Mouse (Mus musculus) embryo, embryonic 9.5 days (tissue): ENCODE results near the gene Bicc1.

Experiments
- DNase-seq: peaks from one replicate; pipeline ENCODE4 v3.0.0-alpha.2; 2017; ENCODE audit errors: extremely low spot score

Bicc1 gene

DNA sequence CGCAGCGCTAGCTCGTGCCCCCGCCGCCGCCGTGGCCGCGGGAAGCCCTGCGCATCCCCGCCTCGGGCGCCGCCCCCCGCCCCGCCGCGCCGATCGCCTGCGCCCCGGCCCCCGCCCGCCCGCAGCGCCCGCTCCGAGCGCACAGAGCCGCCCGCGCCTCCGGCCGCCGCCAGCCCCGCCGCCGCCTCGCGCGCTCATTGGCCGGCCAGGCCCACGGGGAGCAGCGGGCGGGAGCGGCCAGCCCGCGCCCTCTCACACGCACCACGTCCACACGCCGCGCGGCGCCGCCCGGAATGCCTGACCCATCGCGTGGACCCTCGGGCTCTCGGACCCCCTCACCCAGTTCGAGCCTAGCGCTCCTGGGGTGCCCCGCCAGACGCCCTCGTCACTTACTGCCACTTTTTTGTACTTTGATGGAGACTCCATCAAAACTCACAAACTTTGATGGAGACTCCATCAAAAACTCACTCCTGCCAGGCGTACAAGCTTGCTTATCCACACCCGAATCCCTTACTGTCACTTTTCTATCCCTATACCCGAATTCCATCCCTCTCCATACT is at the start of gene Bicc1:
Gene Bicc1 (minus strand): TSS at position 25 of the 560 bp plus-strand sequence.
- peak; percentile 51 for DNase-seq

DNA sequence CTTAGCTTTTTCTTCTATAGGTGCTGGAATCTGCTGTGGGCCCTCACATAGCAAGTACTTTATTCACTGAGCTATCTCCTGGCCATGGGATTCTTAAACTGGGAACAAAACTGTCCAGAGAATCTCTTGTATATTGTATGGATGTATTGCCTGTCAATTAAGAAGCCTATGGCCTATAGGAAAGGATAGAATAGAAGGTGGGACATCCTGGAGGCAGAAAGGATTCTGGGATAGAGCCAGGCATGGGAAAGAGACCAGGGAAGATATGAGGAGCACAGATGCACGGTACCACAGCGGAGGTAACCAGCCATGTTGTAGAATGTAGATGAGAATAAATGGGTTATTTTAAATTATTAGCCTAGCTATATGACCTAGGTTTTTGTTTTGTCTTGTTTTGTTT is 42.0 kb upstream of the Bicc1 start:
- no peak for DNase-seq

GRCm38 (mm10) chr10:71200964-71201363 is 41.5 kb upstream of the Bicc1 start:
- DNase-seq, result no peak

GRCm38 (mm10) chr10:71198676-71199075 is 39.2 kb upstream of the Bicc1 start:
- DNase-seq, result no peak

- DNase-seq, result no peak
Measured at GRCm38 (mm10) chr10:71197036-71197785, 37.7 kb upstream of the Bicc1 start.

DNA sequence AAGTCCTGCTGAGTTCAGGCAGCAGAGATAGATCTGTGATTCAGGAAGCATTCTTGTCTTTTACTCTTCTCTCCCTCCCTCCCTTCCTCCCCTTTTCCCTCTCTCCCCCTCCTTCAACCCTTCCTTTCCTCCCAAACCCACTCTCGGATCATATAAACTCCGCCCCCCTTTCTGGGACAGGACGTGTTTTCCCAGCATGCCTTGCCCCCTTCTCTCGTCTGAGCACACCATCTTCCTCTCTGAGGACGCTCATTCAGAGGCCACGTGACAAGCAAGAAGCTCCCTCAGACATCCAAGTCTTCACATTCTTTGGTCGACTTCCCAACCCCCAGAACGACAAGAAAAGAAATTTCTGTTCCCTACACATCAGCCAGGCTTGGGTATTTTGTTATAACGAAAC is 36.0 kb upstream of the Bicc1 start:
- DNase-seq, result no peak

GRCm38 (mm10) chr10:71194713-71195112 is 35.2 kb upstream of the Bicc1 start:
- DNase-seq, result no peak

DNA sequence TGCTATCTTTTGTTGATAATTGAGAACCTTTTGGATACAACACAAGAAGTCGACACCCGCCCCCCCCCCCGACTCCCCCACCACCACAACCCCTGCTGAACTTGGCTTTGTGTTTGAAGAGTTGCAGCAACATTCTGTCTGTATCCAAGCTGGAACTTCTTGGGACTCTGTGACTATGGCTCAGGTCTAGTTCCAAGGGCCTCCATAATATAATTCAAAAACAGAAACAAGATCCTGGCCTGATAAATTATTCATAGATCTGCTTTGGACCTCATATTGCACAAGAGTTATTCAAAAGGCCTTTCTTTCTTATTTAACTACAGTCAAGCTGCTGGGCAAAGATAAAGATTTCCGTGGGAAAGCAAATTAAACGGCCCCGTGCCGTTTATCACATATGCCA is 33.8 kb upstream of the Bicc1 start:
- no peak for DNase-seq

DNA sequence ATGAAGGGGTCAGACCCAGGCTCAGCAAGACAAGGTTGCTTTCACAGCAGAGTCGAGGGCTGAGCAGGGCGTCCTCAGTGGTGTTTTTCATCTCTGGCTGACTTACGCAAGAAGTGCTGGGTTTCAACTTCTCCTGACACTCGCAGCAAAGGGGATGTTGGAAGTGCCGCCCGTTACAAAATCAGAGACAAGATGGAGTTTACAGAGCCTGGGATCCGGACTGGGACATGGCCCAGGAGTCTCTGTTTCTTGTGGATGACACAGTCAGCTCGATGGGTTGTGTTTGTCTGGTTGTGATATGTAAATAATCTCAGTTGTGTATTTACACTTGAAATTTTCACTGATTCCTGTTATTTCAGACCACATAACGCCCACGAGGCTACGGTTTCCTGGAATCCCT is 33.4 kb upstream of the Bicc1 start:
- DNase-seq, result no peak

GRCm38 (mm10) chr10:71188681-71189080 is 29.2 kb upstream of the Bicc1 start:
- DNase-seq, result no peak

GRCm38 (mm10) chr10:71185059-71185458 is 25.6 kb upstream of the Bicc1 start:
- DNase-seq, result no peak

GRCm38 (mm10) chr10:71183339-71184031 is 24.0 kb upstream of the Bicc1 start:
- no peak for DNase-seq

DNA sequence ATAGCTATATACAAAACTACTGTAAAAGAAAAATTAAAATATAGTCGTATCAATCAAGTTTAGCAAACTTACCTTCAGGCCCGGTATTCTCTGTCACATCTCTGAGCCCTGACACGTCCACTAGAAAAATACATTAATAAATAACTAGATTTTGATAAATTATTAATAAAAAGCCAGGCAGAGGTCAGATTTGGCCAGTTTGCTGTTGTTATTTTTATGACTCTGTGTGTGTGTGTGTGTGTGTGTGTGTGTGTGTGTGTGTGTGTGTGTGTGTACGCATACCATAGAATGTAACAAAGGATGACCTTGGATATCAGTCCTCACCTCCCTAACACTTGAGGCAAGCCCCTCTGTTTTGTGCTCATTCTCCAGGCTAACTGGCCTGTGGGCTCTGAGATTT is 22.4 kb upstream of the Bicc1 start:
- DNase-seq, result no peak

GRCm38 (mm10) chr10:71181091-71181490 is 21.6 kb upstream of the Bicc1 start:
- no peak for DNase-seq

- DNase-seq, result no peak
Measured at GRCm38 (mm10) chr10:71180057-71180456, 20.6 kb upstream of the Bicc1 start.

DNA sequence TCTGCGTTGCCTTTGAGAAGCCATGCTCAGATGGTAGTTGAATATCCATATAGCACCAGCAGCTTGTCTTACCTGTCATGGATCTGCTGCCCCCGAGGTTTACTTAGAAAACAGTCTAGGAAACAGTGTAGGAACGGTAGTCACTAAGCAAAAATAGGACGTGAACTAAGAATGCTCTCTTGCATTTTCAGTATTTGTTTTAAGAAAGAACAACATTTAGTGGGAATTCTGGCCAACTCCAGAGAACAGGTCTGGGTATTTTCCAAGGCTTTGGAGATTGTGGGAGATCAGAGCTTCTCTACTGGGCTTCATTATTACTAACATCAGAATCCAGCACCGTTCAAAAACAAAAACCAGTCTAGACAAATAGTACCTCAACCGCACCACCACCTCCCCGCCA is 17.7 kb upstream of the Bicc1 start:
- DNase-seq, result no peak

DNA sequence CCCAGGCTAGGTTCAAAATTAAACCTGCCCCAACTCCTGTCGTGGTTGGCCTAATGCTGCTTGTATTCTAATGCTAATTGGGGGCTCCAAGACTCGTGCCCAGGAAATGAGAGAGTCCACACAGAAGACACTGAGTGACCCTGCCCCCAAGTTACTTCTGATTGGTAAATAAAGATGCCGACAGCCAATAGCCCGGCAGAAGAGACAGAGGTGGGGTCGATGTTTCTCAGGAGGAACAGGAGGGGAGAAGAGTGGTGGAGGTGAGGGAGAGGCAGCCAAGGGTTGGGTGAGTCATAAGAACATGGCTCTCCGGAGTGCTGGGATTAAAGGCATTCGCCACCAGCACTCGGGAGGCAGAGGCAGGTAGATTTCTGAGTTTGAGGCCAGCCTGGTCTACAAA is 16.8 kb upstream of the Bicc1 start:
- no peak for DNase-seq

DNA sequence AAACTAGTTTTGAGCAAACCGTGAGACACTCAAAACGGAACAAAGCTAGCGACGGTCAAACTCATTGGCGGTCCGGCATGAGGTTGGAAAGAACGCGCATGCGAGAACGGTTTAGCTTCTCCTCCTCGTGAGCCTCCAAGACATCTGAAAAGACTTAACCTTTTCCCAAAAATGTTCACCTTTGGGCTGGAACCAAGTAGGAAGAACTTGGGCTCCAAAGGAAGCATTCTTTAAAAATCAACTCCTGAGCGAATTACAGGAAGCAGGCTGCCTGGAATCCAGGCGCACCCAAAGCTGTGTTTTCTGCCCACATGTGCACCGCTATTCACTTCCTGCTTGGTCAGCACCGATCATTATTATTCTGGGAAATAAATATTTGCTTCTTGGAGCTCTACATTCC is 15.8 kb upstream of the Bicc1 start:
- DNase-seq, result no peak

DNA sequence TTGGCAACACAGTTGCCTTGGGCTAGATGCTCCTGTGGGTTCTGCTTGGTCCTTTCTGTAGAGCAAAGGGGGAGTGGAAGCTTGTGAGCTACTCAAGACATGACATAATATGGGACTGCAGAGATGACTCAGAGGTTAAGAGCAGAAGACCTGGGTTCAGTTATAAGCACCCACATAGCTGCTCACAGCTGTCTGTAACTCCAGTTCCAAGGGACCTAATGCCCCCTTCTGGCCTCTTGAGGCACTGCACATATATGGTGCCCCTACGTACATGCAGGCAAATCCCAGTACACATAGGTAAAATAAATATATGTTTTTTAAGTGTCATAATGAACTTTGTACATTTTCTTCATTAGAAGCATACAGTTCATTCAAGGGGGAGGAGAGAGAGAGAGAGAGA is 11.9 kb upstream of the Bicc1 start:
- DNase-seq, result no peak

- DNase-seq, result no peak
Measured at GRCm38 (mm10) chr10:71170771-71171170, 11.3 kb upstream of the Bicc1 start.

DNA sequence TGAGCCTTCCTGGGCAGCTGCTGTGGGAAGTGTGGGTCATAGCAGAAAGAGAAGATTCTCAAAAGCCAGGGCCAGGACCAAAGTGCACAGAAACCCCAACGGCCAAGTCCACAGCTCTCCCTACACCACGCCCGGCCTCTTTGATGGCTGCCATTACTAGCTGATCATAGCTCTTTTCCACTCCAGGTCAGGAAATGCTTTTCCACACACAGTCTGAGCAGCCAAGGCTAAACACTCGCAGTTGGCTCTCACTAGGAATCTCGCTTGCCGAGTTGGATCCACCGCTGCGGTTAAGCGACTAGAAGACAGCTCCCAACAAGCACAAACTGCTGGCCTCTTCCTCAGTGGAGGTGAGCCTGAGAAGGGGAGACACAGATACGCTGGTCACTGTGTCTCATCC is 10.3 kb upstream of the Bicc1 start:
- no peak for DNase-seq

DNA sequence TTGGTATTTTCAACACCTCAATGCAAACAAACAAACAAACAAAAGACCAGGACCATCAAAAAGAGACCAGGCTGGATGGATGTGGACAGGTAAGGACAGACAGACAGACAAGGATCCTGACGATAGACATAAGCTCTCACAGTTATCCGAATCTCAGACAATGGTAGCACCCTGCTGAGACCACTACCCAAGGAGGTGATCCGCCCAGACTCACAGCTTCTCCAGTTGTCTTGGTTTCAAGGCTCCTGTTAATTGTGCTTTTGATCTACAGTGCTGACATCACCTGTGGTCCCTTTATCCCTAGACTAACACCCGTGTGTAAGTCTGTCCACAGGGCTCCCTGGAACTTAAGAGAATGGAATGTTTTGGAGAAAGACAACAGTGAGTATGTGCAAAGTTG is 9.7 kb upstream of the Bicc1 start:
- DNase-seq, result no peak

DNA sequence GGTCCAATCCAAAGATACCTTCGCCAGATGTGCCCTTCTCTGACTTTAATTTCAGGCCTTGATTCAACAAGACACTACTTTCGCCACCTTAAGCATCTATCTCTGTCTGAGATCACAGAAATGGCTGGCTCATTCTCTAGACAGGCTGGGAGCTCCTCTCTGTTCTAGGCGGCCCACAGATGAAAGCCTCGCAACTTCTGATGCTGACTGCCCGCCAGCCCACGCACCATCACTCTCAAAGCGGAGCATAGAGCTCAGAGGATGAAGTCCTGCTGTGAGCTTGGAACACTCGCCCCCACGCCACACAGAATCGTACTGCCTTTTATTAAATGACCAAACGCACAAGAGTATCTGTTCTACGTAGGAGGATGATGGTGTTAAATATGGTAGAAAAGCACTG is 949 bp upstream of the Bicc1 start:
- DNase-seq, result no peak
